Mouse (Mus musculus) kidney, adult 2 months (tissue): ENCODE data around the gene Cpm. TPM values are rescaled to one million over a fixed set of nuclear protein-coding genes. Genes with fewer than 3 reads are reported as not detected.
"Not testable (repeated sequence)": the region's sequence is repeated elsewhere in the genome, so short reads cannot be mapped to it uniquely, and the experiment has no call there.

Experiments used
- DNase-seq: peaks from one replicate; pipeline ENCODE4 v3.0.0; 2021
- H3K27ac ChIP-seq: fragments of 200-500 bp; 2 replicates; pipeline ENCODE4 v1.5.1; 2012; ENCODE audit warnings: low read depth, low read length, control low read depth, inconsistent platforms; ENCODE audit not compliant: insufficient read depth
- H3K27me3 ChIP-seq: fragments of 200-500 bp; replicated peaks from 2 replicates; pipeline ENCODE4 v1.6.1; 2012; ENCODE audit warnings: mild to moderate bottlenecking, moderate library complexity, low read length, inconsistent platforms; ENCODE audit not compliant: control insufficient read depth, insufficient read depth
- H3K36me3 ChIP-seq: fragments of 200-500 bp; 2 replicates; pipeline ENCODE4 v1.6.1; 2012; ENCODE audit warnings: mild to moderate bottlenecking, moderate library complexity, low read length, inconsistent platforms; ENCODE audit not compliant: control insufficient read depth, insufficient read depth
- H3K4me1 ChIP-seq: fragments of 200-500 bp; 2 replicates; pipeline ENCODE4 v1.6.1; 2011; ENCODE audit warnings: low read length; ENCODE audit not compliant: control insufficient read depth, insufficient read depth
- H3K4me3 ChIP-seq: fragments of 200-500 bp; 2 replicates; pipeline ENCODE4 v1.5.1; 2011; ENCODE audit warnings: mild to moderate bottlenecking, low read depth, low read length, control low read depth; ENCODE audit not compliant: insufficient read depth
- CTCF ChIP-seq: fragments of 200-500 bp; conservative IDR thresholded peaks from 2 replicates; pipeline ENCODE4 v1.5.1; 2011; ENCODE audit warnings: low read depth, mild to moderate bottlenecking, control low read depth, low read length, moderate library complexity, mixed read lengths; ENCODE audit not compliant: insufficient read depth, insufficient read length
- POLR2A ChIP-seq: fragments of 200-500 bp; IDR thresholded peaks from one replicate; pipeline ENCODE4 v1.6.1; 2011; ENCODE audit warnings: low read depth, low read length, control low read depth
- WGBS: fragments of 180-500 bp; shearing (Covaris S2); methylation state at CpG from one replicate; pipeline ENCODE4 v1.1.7; 2018; 5-methylcytosine and 5-hydroxymethylcytosine counted together
- polyA plus RNA-seq: library from polyadenylated mRNA; depleted of rRNA; stranded (reverse); fragments of >200 nt; gene quantifications from 2 replicates; pipeline ENCODE4 v1.2.3, GENCODE M21; 2012

The Cpm gene
- polyA plus RNA-seq, 1 experiment, result 37.2 TPM

GRCm38 (mm10) chr10:117612621-117613584, 16.4 kb upstream of the Cpm start:
- H3K36me3 ChIP-seq, result no peaks in the 10 kb centered on the region
- no peaks in the 10 kb centered on the region for H3K4me1 ChIP-seq
- H3K4me3 ChIP-seq, result no peak overlapping the region
- no peaks in the 10 kb centered on the region for H3K27me3 ChIP-seq
- H3K27ac ChIP-seq, result no peak overlapping the region
- no peak for TF ChIP-seq CTCF
- TF ChIP-seq POLR2A, result no peak
- no peak for DNase-seq
- 86% methylated on average over 8 of the region's 8 CpGs for WGBS

GRCm38 (mm10) chr10:117613960-117614359, 15.3 kb upstream of the Cpm start:
- no peaks in the 10 kb centered on the region for H3K36me3 ChIP-seq
- H3K27ac ChIP-seq, result no peak overlapping the region
- H3K27me3 ChIP-seq, result no peaks in the 10 kb centered on the region
- no peak for TF ChIP-seq POLR2A
- TF ChIP-seq CTCF, result no peak
- H3K4me1 ChIP-seq, result no peaks in the 10 kb centered on the region
- H3K4me3 ChIP-seq, result no peak overlapping the region
- no peak for DNase-seq
- 73% methylated on average over 6 of the region's 6 CpGs for WGBS

GRCm38 (mm10) chr10:117614387-117614786, 14.9 kb upstream of the Cpm start:
- no peaks in the 10 kb centered on the region for H3K4me1 ChIP-seq
- H3K36me3 ChIP-seq, result no peaks in the 10 kb centered on the region
- TF ChIP-seq CTCF (no peak), POLR2A (no peak)
- WGBS, result 57% methylated on average over 3 of the region's 3 CpGs
- H3K27me3 ChIP-seq, result no peaks in the 10 kb centered on the region
- no peak overlapping the region for H3K27ac ChIP-seq
- no peak for DNase-seq
- H3K4me3 ChIP-seq, result no peak overlapping the region

- no peak for TF ChIP-seq CTCF
- no peak for TF ChIP-seq POLR2A
- WGBS, result 90% methylated on average over 8 of the region's 8 CpGs
- Histone ChIP-seq H3K4me1 (no peaks in the 10 kb centered on the region), H3K36me3 (no peaks in the 10 kb centered on the region), H3K4me3 (no peak overlapping the region), H3K27ac (no peak overlapping the region), H3K27me3 (no peaks in the 10 kb centered on the region)
- no peak for DNase-seq
These were observed 14.1 kb upstream of the Cpm start for GRCm38 (mm10) chr10:117615239-117615638.

GRCm38 (mm10) chr10:117615746-117616145, 13.6 kb upstream of the Cpm start:
- TF ChIP-seq CTCF (no peak), POLR2A (no peak)
- no peak overlapping the region for H3K4me3 ChIP-seq
- H3K4me1 ChIP-seq, result no peaks in the 10 kb centered on the region
- no peak overlapping the region for H3K27ac ChIP-seq
- WGBS, result 74% methylated on average over 4 of the region's 4 CpGs
- H3K27me3 ChIP-seq, result no peaks in the 10 kb centered on the region
- no peaks in the 10 kb centered on the region for H3K36me3 ChIP-seq
- no peak for DNase-seq

- no peaks in the 10 kb centered on the region for H3K36me3 ChIP-seq
- TF ChIP-seq POLR2A, result no peak
- WGBS, result 93% methylated on average over 6 of the region's 6 CpGs
These were observed 13.1 kb upstream of the Cpm start for GRCm38 (mm10) chr10:117616191-117616680.

GRCm38 (mm10) chr10:117616765-117617164, 12.5 kb upstream of the Cpm start:
- DNase-seq, H3K4me3 ChIP-seq, H3K27ac ChIP-seq, H3K27me3 ChIP-seq, H3K4me1 ChIP-seq, H3K36me3 ChIP-seq: not testable (repeated sequence)
- 77% methylated on average over 4 of the region's 4 CpGs for WGBS

More at GRCm38 (mm10) chr10:117616191-117616680, 13.1 kb upstream of the Cpm start:
- no peak for DNase-seq
- Histone ChIP-seq H3K27me3 (no peaks in the 10 kb centered on the region), H3K27ac (no peak overlapping the region), H3K4me1 (no peaks in the 10 kb centered on the region), H3K4me3 (no peak overlapping the region)
